Comparison of ENCODE assay signal across 8 mouse cellular contexts in the genomic region with DNA sequence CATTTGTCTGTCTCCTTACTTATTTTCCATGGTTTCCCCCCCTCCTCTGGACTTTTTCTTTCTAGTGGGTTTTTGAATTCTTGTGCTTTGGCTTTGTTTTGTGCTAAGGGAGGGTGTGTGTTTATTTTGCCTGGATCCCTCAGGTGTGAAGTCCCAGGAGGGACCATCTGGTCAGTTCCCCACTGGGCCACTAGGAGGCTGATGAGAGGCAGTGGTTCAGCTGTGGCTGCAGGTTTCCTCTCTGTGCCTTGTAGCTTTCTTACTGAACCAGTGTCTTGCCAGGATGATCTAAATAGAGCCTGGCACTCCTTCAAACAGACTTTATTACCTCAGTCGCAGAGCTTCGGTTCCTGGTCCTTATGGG. TPM values are rescaled to one million over a fixed set of nuclear protein-coding genes. Genes with fewer than 3 reads are reported as not detected.
A peak's percentile ranks its signal among the peaks of the same experiment; 100 is the strongest.
DNase-seq lines count a peak whose midpoint lies in the region; ATAC-seq and TF ChIP-seq lines count a peak whose summit lies in the region.

No protein-coding gene starts in this region.

- no peak overlapping the region for H3K4me3 ChIP-seq in cerebellum, adult 2 months (replicated peaks; ENCODE audit: insufficient read depth, low read depth, low read length)
- H3K4me3 ChIP-seq in forebrain, postnatal 0 days (ENCODE audit: low read depth, low read length), result peak overlapping the region; percentile 62
- H3K4me3 ChIP-seq in hindbrain, embryonic 12.5 days, result peak overlapping the region; percentile 97

- H3K27me3 ChIP-seq in cerebellum, adult 2 months (ENCODE audit: control insufficient read depth, insufficient read depth, low read length), result no peaks in the 10 kb centered on the region
- H3K27me3 ChIP-seq in forebrain, postnatal 0 days (ENCODE audit: insufficient read depth, low read length), result no peaks in the 10 kb centered on the region
- H3K27me3 ChIP-seq in hindbrain, embryonic 12.5 days, result peaks cover 5% of the 10 kb centered on the region

- H3K9me3 ChIP-seq in forebrain, postnatal 0 days (ENCODE audit: low read length), result no peaks in the 10 kb centered on the region
- H3K9me3 ChIP-seq in hindbrain, embryonic 12.5 days (replicated peaks), result no peaks in the 10 kb centered on the region

- DNase-seq in MN1 (ENCODE audit: low spot score), result peak; percentile 85
- peak; percentile 77 to 83 for DNase-seq in cerebellum, adult 2 months
- DNase-seq in forebrain, postnatal 0 days, result peak; percentile 66
- DNase-seq in layer of hippocampus, postnatal 14 days (ENCODE audit: low spot score in 2 of 2), result peak; percentile 35 to 66
- peak; percentile 88 for DNase-seq in lung, postnatal 10 days
- DNase-seq in ovary, postnatal 36 days (ENCODE audit: low spot score), result peak; percentile 65
- DNase-seq in thymus, postnatal 10 days (ENCODE audit: low spot score in 2 of 2), result peak; percentile 80 to 87

- peak; percentile 34; the same call in 1 of the 2 replicates for ATAC-seq in forebrain, postnatal 0 days
- ATAC-seq in hindbrain, embryonic 12.5 days (ENCODE audit: low FRiP score), result no peak

- H3K4me1 ChIP-seq in cerebellum, adult 2 months (ENCODE audit: control insufficient read depth, insufficient read depth, low read length), result no peaks in the 10 kb centered on the region; the same call in 1 of the 2 replicates
- peaks cover 17% of the 10 kb centered on the region for H3K4me1 ChIP-seq in forebrain, postnatal 0 days (ENCODE audit: insufficient read depth)
- peaks cover 33% of the 10 kb centered on the region for H3K4me1 ChIP-seq in hindbrain, embryonic 12.5 days

- 2% methylated on average over 2 of the region's 2 CpGs for WGBS in cerebellum, adult 2 months
- WGBS in forebrain, postnatal 0 days, result 18% methylated on average over 2 of the region's 2 CpGs
- 51% methylated on average over 2 of the region's 2 CpGs for WGBS in hindbrain, embryonic 12.5 days

- H3K4me2 ChIP-seq in forebrain, postnatal 0 days (ENCODE audit: low read depth), result peak overlapping the region; percentile 61
- H3K4me2 ChIP-seq in hindbrain, embryonic 12.5 days (replicated peaks), result peak overlapping the region; percentile 86

- no peak overlapping the region for H3K27ac ChIP-seq in cerebellum, adult 2 months (ENCODE audit: insufficient read depth, low read length)
- H3K27ac ChIP-seq in forebrain, postnatal 0 days (ENCODE audit: low read depth, low read length), result no peak overlapping the region
- no peak overlapping the region for H3K27ac ChIP-seq in hindbrain, embryonic 12.5 days

- H3K36me3 ChIP-seq in forebrain, postnatal 0 days (ENCODE audit: insufficient read depth), result peaks cover 41% of the 10 kb centered on the region
- H3K36me3 ChIP-seq in hindbrain, embryonic 12.5 days, result peaks cover 37% of the 10 kb centered on the region

- peak overlapping the region; percentile 93 for H3K9ac ChIP-seq in forebrain, postnatal 0 days
- peak overlapping the region; percentile 100 for H3K9ac ChIP-seq in hindbrain, embryonic 12.5 days

- TF ChIP-seq POLR2A in cerebellum, adult 2 months (IDR thresholded peaks at IDR 0.05; ENCODE audit: borderline replicate concordance, insufficient read depth, low read length), result no peak

- TF ChIP-seq CTCF in cerebellum, adult 2 months (IDR thresholded peaks at IDR 0.05; ENCODE audit: borderline replicate concordance, insufficient read depth, low read depth, low read length), result peak; percentile 82
- TF ChIP-seq CTCF in forebrain, postnatal 0 days (IDR thresholded peaks at IDR 0.05; ENCODE audit: low read depth), result peak; percentile 83

RNA-seq across cellular contexts. Expression of a gene that starts 1.5 kb away (rescaled TPM):
- 30.9 and 32.0 TPM in 2 replicates for polyA plus RNA-seq in cerebellum, adult 2 months (2012; rRNA removed)
- 87.6 and 92.1 TPM in 2 replicates for total RNA-seq in forebrain, postnatal 0 days (2014; rRNA removed)
- 57.8 and 67.0 TPM in 2 replicates for polyA plus RNA-seq in forebrain, postnatal 0 days (2015; fragmentation: Nextera tagmentation; extraction: Ambion mirVana)
- polyA plus RNA-seq in hindbrain, embryonic 12.5 days (2016; fragmentation: Nextera tagmentation; extraction: Ambion mirVana), result 77.0 and 80.2 TPM in 2 replicates
- total RNA-seq in layer of hippocampus, postnatal 14 days (2021), result 10 to 100 TPM; 49.5 to 55.7 TPM

RNA-seq across cellular contexts. Expression of a gene that starts 13.8 kb away (rescaled TPM):
- 88.2 and 90.7 TPM in 2 replicates for polyA plus RNA-seq in cerebellum, adult 2 months (2012; rRNA removed)
- 126 and 139 TPM in 2 replicates for total RNA-seq in forebrain, postnatal 0 days (2014; rRNA removed)
- 89.3 and 110 TPM in 2 replicates for polyA plus RNA-seq in forebrain, postnatal 0 days (2015; fragmentation: Nextera tagmentation; extraction: Ambion mirVana)
- 185 and 186 TPM in 2 replicates for polyA plus RNA-seq in hindbrain, embryonic 12.5 days (2016; fragmentation: Nextera tagmentation; extraction: Ambion mirVana)
- total RNA-seq in layer of hippocampus, postnatal 14 days (2021), result 10 to 100 TPM; 86.1 to 97.9 TPM

RNA-seq across cellular contexts. Expression of a gene that starts 30.7 kb away (rescaled TPM):
- polyA plus RNA-seq in cerebellum, adult 2 months (2012; rRNA removed), result 14.6 and 16.0 TPM in 2 replicates
- 9.9 and 20.4 TPM in 2 replicates for total RNA-seq in forebrain, postnatal 0 days (2014; rRNA removed)
- 1.9 and 3.2 TPM in 2 replicates for polyA plus RNA-seq in forebrain, postnatal 0 days (2015; fragmentation: Nextera tagmentation; extraction: Ambion mirVana)
- 8.1 and 8.4 TPM in 2 replicates for polyA plus RNA-seq in hindbrain, embryonic 12.5 days (2016; fragmentation: Nextera tagmentation; extraction: Ambion mirVana)
- 10 to 100 TPM; 40.9 to 44.5 TPM for total RNA-seq in layer of hippocampus, postnatal 14 days (2021)
